Mouse (Mus musculus): ENCODE results near the gene Zfp746.

Zfp746 gene

GRCm38 (mm10) chr6:48047450-48048351 lies 38.7 kb downstream of the Zfp746 start:
- DNase-seq (ENCODE audit: low spot score in 2 of 2), result peak in 1 of 2 experiments; percentile 15

DNA sequence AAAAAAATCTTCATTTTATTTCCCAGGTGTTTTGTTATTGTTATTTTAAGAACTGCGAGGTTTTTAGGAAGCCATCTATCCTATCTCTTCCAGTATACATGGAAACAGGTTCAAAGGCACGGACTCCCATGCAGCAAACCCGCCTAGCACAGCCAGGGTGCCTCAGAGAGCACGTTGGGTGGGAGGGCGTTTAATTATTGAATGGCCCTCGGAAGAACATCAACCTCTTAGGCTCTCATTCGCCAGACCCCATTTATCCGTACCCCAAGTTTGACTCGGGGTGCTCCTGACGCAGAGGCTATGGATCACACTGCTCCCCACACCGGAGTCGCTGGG lies 39.3 kb downstream of the Zfp746 start:
- no peak for DNase-seq (ENCODE audit: low spot score in 2 of 2)

GRCm38 (mm10) chr6:48032661-48033060 lies 53.7 kb downstream of the Zfp746 start:
- no peak for DNase-seq (ENCODE audit: low spot score in 2 of 2)

GRCm38 (mm10) chr6:48025905-48026660 lies 60.3 kb downstream of the Zfp746 start:
- DNase-seq (ENCODE audit: low spot score in 2 of 2), result no peak

DNA sequence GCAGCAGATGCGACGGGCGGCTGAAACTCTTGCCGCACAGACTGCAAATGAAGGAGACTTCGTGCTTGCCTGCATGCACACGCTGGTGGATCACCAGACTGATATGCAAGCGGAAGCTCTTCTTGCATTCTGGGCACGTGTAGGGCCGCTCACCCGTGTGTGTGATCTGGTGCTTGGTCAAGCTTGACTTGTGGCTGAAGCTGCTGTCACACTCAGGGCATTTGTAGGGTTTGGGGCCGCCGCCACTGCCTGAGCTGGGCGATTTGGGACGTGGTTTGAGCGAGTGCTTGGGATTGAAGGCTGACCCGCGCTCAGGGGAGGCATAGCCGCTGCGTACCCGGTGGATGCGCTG lies 61.4 kb downstream of the Zfp746 start:
- no peak for DNase-seq (ENCODE audit: low spot score in 2 of 2)

DNA sequence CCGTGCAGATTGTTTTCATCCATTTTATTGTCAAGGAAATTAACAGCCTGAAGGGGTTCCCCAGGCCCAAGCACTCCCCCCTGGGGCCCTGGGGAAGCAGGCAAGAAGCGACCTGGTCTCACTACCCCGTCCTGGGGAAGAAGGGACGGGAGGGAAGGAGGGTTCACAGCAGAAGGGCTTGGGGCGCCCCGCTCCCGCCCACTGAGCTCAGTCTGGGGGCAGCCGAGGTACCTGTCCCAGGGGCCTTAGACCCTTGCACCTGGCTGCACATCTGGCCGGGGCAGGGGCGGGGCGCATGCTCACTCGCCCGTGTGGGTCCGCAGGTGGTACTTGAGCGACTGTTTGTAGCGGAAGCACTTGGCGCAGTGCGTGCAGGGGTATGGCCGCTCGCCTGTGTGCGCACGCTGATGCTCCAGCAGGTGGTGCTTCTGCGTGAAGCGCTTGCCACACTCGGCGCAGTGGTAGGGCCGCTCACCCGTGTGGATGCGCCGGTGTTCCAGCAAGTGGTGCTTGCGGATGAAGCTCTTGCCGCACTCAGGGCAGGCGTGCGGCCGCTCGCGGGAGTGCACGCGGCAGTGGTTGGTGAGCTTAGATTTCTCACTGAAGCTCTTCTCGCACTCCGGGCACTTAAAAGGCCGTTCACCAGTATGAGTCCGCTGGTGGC lies 61.9 kb downstream of the Zfp746 start:
- no peak for DNase-seq (ENCODE audit: low spot score in 2 of 2)

- DNase-seq (ENCODE audit: low spot score in 2 of 2), result no peak
Measured at GRCm38 (mm10) chr6:48022672-48023071, 63.7 kb downstream of the Zfp746 start.

DNA sequence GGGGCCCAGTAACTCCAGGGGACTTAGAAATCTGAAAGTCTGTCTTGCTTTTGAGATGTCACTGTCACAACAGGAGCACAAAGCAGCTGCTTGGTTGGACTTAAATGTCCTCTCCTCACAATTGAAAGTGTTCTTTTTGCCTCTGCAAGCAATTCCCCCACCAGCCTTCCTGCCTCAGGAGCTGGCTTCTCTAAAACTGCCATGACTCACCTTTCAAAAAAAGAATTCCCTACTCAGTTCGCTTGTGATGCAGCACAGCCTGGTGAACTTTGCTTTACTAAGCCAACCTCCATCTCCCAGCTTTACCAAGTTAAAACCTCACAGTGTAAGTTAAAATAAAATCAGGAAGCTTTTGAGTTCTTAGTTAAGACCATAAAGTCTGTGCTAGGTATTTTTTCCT lies 64.7 kb downstream of the Zfp746 start:
- no peak for DNase-seq (ENCODE audit: low spot score in 2 of 2)

- DNase-seq (ENCODE audit: low spot score in 2 of 2), result no peak
Measured at GRCm38 (mm10) chr6:48020006-48020405, 66.4 kb downstream of the Zfp746 start.

- DNase-seq (ENCODE audit: low spot score in 2 of 2), result no peak
Measured at GRCm38 (mm10) chr6:48016841-48017240, 69.6 kb downstream of the Zfp746 start.

DNA sequence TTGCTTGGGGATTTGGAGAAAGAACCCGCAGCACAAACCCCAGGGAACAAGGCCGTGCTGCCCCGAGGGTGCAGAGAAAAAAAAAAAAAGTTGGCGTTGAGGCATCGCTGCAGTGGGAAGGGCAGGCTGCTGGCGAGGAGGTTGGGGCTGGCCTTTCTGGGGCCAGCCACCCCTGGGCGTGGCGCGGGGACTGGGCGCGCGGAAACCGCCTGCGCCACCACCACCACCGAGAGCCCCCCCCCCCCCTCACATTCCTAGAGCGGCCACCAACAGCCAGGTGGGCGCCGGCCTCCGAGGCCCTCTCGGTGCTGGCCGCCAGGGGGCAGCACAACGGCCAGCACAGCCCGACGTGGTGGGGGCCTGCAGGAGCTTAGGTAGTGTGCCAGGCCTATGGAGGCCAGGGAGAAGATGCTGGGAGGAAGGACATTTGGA lies 70.3 kb downstream of the Zfp746 start:
- DNase-seq (ENCODE audit: low spot score in 2 of 2), result peak; percentile 59 to 65
